Mouse (Mus musculus) urinary bladder, postnatal 4 days (tissue): ENCODE measurements around the gene Gm17581.
"Not testable (repeated sequence)": the region's sequence is repeated elsewhere in the genome, so short reads cannot be mapped to it uniquely, and the experiment has no call there.

Experiments used
- DNase-seq, 2 experiments: peaks; one replicate each; pipeline ENCODE4 v3.0.0; 2021 to 2022; ENCODE audit warnings: low spot score in 2 of 2

The Gm17581 gene

DNA sequence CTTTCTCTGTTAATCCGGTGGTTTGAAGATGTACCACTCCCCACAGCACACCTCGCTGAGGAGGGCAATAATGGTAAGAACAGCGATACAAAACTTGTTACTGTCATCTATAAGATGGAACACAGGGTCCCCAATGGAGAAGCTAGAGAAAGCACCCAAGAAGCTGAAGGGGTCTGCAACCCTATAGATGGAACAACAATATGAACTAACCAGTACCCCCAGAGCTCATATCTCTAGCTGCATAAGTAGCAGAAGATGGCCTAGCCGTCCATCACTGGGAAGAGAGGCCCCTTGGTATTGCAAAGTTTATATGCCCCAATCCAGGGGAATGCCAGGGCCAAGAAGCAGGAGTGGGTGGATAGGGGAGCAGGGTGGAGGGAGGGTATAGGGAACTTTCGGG is at the start of gene Gm17581:
Gene Gm17581 (minus strand): TSS at position 101 of the 400 bp plus-strand sequence.
- DNase-seq = not testable (repeated sequence)

- DNase-seq = no peak
These were observed 48.9 kb upstream of the Gm17581 start for GRCm38 (mm10) chr2:155784534-155784933.

GRCm38 (mm10) chr2:155779506-155779905 is 43.8 kb upstream of the Gm17581 start:
- DNase-seq = no peak

- no peak for DNase-seq
These were observed 43.4 kb upstream of the Gm17581 start for GRCm38 (mm10) chr2:155779066-155779465.

DNA sequence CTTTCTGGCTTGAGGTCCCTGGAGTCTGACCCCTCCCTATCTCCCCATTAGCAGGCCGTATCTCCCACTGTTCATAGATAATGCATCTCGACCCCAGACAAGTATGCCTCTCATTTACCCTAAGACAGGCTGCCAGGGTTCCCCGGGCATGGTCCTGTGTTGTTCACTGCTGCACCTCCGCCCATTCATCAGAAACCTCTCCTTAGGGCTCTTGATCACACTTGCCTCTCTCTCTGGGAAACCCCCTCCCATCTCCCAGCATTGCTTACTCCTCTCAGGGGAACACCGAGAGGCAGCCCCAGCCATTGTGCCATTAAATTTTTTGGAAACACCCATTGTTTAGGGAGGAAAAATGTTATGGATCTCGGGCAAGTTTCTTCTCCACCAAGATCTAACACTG is 42.3 kb upstream of the Gm17581 start:
- no peak for DNase-seq

GRCm38 (mm10) chr2:155777688-155777985 is 42.0 kb upstream of the Gm17581 start:
- DNase-seq = no peak

DNA sequence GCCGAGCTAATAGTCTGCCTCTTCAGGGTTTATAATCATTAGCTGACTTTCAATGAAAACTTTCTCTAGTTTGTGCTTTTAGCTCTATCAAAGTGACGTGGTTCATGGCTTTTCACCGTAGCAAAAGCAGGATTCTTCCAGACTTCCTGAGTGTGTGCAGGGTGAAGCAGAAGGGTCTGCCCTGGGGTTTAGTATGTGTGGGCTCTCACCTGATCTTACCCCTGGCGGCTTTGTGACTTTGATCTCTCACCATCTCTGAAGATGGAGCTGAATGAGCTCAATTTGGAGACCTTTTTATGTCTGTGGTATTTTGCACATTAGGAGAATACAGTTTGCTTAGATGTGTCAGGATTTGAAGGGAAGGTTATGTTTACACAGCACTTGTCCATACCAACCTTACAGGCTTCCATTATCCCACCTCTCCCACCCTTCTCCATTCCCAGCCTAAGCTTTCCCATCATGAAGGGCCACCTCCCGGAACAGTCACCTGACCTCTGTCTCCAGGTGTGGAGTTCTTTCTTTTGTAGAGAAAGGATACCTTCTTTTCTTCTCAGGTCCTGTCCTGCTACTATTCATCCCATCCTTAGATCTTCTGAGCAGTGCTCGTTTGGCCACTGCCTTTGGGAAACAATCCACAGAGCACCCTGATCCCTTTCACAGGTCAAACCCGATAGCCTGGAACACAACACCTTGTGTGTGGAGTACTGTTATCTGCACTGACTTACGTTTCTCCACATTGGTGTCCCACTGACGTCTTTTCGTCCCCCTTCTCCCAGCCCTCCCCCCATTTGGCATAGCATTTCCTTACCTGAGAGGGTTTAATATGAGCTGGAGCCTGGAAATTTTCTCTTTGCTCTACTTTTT is 41.4 kb upstream of the Gm17581 start:
- no peak for DNase-seq

DNA sequence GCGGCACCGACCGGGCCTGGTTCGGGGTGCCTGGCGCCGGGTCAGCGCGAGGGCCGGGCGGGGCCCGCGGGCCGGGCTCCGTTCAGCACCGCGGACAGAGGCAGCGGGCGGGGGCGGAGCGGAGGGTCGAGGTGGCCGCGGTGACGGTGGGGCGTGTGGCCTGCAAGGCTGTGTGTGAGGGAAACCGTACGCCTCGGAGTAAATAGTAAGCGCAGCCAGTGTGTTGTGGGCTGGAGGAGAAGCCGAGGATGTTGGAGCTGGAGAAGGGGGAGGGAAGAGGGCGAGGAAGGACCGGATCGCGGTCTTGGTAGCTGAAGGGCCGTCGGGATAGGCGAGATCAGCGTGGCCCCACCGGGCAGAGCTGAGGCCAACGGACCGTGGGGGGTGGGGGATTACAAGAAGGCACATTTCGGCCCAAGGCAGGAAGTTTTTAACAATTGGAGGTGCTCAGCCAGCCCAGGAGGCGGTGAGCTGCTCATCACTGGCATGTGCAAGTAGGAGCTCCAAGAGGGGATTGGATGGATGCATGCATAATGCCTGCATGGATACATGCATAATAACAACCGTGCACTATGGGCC is 40.1 kb upstream of the Gm17581 start:
- DNase-seq = peak; percentile 51 to 75

- DNase-seq = no peak
These were observed 39.4 kb upstream of the Gm17581 start, which contains the start of gene Mmp24 for GRCm38 (mm10) chr2:155774927-155775684. Mmp24 (plus strand) TSS chr2:155775342.

DNA sequence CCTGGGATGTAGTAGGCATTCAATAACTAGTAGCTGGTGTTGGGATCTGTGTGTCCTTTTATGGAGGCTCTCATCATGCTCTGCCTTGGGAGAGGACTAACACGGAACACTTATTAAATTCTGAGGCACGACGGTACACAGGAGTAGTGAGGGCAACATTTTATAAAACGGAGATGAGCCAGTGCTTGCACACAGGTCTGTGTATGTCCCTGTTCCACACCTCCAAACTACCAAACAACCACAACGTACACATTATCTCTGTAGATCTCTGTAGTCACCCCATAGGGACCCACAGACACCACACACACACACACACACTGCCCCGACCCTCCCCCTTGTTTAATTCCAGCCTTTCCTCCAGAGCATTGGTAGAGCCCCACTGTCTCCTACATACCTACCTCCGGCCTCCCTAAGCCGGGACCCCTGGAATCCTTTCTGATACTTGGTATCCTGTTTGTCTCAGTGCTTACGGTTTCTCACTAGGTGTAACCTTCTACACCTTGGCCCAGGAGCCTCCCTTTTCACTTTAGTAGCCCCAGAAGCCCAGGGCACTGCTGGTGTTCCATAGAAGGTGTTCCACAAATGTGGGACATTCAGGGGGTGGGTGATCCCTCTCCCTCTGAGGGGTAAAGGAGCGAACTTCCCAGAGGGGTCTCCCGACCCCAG is 38.7 kb upstream of the Gm17581 start:
- no peak for DNase-seq

- DNase-seq = no peak
These were observed 38.0 kb upstream of the Gm17581 start for GRCm38 (mm10) chr2:155773664-155774063.

DNA sequence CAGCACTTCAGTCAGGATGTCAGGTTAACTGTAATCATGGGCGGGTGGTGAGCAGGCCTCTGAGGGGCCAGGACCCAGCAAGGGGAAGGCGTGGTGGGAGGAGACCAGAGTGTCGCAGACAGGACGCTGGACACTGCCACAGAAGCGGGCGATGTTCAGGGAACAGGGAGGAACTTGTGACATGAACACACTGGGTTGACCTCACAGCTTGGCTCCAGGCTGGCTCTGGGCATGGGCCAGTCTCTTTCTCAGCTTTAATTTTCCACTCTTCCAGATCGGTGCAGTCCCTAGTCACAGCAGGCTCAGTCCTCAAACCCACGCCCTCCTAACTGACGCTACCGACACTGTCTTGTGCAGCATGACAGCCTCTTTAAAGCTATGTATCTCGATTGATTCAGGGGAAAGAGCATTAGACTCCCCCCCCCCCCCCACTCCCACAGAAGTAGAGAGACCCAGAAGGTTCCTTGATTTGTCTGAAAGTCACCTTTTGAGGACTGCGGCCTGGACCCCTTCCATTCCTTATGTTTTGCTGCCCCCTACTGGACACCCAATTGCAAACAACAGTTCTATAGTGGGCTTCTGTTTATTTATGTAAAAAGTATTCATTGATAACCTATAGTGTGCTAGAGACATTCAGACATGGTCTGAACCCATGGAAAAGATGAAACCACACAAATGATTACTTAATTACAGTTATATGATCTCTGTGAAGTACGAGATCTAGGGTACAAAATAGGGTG is 29.2 kb upstream of the Gm17581 start:
- no peak for DNase-seq

GRCm38 (mm10) chr2:155756855-155757566 is 21.3 kb upstream of the Gm17581 start:
- DNase-seq = no peak

GRCm38 (mm10) chr2:155755746-155756145 is 20.1 kb upstream of the Gm17581 start:
- no peak for DNase-seq

DNA sequence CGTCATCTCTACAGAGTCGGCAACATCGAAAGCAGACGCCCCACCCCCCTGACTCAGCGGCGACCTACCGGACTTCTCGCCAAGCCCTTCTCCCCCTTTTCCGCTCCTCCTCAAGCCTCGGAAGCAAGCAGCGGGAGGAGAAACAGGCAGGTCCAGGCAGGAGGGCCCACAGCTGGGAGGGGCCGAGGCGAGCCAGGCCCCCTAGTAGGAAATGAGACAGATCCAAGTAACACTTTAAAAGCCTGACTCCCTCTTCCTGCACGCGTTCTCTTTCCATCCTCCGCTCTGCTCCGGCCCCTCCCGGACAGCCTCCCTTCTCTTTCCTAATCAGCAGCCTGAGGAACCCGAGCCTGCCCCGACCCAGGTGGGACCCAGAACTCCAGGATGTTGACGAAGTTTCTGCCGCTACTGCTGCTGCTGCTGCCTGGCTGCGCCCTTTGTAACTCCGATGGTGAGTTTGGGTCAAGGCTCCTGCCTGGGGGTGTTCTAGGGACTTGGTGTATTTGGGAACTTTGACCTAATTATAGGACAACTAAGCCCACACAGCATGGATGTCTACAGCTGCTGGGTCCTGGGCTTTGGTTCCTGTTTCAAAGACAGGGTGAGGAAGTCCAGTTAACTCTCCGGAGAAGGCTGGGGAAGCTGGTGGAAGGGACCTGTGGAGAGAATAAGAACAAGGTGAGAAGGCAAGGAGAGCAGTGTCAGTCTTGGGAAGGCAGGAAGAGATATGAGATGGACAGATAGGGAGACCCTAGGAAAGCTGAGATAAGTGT is 15.5 kb upstream of the Gm17581 start, which contains the start of gene Procr:
Gene Procr (plus strand): TSS at position 104 of the 773 bp plus-strand sequence.
- DNase-seq = peak in 1 of 2 experiments; percentile 38

DNA sequence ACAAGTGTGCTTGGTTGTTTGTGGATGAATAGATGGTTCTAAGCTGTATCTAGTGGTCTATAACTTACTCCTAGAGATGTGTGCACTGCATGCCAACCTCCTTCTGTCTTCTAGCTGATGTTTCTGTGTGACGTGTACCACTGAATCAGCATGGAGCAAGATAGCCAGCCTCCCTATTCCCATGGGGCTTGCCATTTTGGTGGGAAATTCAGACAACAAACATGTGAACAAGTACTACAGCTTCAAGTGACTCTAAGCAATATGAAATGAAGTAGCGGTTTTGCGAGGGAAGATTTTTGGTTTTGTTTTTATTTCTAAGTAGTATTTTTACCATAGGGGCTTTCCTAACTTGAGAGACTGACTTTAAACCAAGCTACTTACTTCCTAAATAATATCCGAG is 13.7 kb upstream of the Gm17581 start:
- DNase-seq = no peak

GRCm38 (mm10) chr2:155745487-155745886 is 9.8 kb upstream of the Gm17581 start:
- no peak for DNase-seq

DNA sequence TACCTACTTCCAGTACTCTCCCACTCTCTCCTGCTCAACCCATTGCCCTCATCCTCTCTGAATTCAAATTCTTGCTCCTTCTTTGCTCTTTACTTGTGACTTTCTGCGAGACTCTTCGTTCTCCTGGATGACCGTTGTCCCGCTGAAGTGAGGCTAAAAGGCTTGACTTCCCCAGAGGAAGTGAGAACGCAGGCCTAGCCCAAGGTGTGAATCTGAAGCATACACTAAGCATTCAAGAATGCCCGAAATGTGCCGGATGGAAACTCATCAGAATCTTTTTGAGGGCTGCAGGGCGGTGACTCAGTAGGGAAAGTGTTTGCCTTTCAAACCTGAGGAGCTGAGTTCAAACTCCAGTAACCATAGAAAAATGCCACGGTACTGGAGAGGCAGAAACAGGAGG is 7.7 kb upstream of the Gm17581 start:
- DNase-seq = no peak

- no peak for DNase-seq
These were observed 7.3 kb upstream of the Gm17581 start for GRCm38 (mm10) chr2:155742931-155743337.

DNA sequence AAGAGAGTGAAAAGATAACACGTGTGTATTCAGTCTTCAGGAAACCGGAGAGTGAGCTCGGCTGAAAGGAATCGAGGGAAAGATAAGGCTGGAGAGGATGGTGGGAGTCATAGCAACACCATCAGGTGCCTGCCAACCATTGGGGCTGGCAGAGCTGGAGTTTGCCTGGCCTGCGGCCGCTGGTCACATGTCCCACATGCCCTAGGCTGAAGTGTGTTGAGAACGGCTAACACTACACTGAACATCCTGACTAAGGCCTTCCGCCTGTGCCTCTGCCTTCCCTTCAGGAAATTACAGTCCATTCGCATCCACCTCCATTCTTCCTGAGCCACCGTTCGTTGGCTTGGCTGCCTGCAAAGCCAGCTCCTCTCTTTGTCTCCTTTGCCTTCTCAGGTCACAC is 6.5 kb upstream of the Gm17581 start:
- no peak for DNase-seq
